Mouse (Mus musculus) liver, postnatal 0 days (tissue): ENCODE data around the gene Palb2.

Experiments used
- CTCF ChIP-seq: sonication (generic); IDR thresholded peaks from 2 replicates; pipeline ENCODE4 v1.5.1; 2016; ENCODE audit warnings: antibody characterized with exemption, low read depth
- EP300 ChIP-seq: IDR thresholded peaks from 2 replicates; pipeline ENCODE4 v1.6.1; 2016; ENCODE audit warnings: antibody characterized with exemption, low read depth, mild to moderate bottlenecking

- TF ChIP-seq CTCF (no peak), EP300 (no peak)
Observed at GRCm38 (mm10) chr7:122137071-122137470, 4.3 kb upstream of the Palb2 start.
